Mouse (Mus musculus): ENCODE data around the gene Ntrk2.

GRCm38 (mm10) chr13:58940208-58940607, 133.8 kb downstream of the Ntrk2 start:
- TF ChIP-seq CTCF (conservative IDR thresholded peaks at IDR 0.05; ENCODE audit: insufficient read depth, insufficient read length, low read depth, low read length) = no peak
- TF ChIP-seq POLR2A (IDR thresholded peaks at IDR 0.05; ENCODE audit: low read depth, low read length) = no peak
